Mouse (Mus musculus): ENCODE measurements at regions not wholly inside any gene's neighbourhood (a gene's known extent, or its start where the extent isn't known, plus 50 kb on each side); places are given as distances from the start of the nearest gene placed in this dataset.
"Not testable (repeated sequence)": the region's sequence is repeated elsewhere in the genome, so short reads cannot be mapped to it uniquely, and the experiment has no call there.

DNA sequence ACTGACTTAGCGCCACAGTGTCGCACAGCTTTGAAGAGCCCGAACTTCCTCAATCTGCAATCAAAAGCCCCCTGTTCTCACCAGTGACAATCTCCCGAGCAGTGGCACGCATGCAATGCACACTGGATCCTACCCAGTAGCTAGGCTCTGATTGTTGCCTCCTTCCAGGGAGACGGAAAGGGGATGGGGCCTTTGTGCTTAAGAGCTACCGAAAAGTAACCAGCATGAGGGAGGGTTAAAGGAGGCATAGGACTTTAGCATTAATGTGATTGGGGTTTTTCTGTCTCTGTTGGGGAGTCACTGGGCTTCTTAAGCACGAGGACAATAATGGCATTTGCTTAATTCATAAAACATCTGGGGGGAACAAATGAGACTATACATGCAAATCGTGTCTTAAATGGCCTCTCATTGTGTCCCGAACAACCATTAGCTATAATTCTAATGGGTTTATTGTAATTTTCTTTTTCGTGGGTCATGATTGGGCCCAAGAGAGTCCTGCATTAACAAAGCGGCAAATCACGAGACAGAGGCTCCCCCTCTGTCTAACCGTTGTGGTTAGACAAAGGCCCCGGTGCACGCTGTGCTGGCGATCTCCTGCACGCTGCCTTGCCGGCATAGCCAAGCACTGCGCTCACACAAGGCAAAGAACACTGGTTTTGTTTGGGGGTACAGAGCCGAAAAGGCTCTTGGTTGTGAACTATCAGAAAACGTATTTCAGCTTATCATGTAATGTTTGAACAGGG, 223.2 kb downstream of the Dact1 start:
- DNase-seq (ENCODE audit: extremely low spot score) = no peak

- no peak for DNase-seq (ENCODE audit: extremely low spot score)
Observed at GRCm38 (mm10) chr12:71533701-71534100, 224.0 kb downstream of the Dact1 start.

- DNase-seq (ENCODE audit: extremely low spot score) = no peak
Observed at GRCm38 (mm10) chr12:71534199-71534598, 224.5 kb downstream of the Dact1 start.

DNA sequence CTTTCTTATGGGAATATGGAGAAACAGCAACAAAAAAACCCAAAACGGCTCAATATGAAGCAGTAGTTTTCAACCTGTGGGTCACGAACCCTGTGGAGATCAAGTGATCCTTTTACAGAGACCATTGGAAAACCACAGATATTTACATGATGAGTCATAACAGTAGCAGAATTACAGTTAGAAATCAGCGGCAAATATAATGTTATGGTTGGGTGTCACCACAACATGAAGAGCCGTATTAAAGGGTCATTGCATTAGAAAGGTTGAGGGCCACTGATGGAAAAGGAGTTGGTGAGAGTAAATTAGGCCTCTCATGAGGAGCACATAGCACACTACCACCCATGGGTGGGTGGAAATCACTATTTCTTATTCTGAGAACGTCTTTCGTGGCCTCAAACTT, 225.6 kb downstream of the Dact1 start:
- DNase-seq (ENCODE audit: extremely low spot score) = no peak

GRCm38 (mm10) chr12:71535831-71536230, 226.1 kb downstream of the Dact1 start:
- not testable (repeated sequence) for DNase-seq (ENCODE audit: extremely low spot score)

GRCm38 (mm10) chr12:71538691-71539090, 229.0 kb downstream of the Dact1 start:
- DNase-seq (ENCODE audit: extremely low spot score) = no peak

GRCm38 (mm10) chr12:71540279-71540678, 230.6 kb downstream of the Dact1 start:
- DNase-seq (ENCODE audit: extremely low spot score) = no peak

GRCm38 (mm10) chr12:71541961-71542360, 232.3 kb downstream of the Dact1 start:
- DNase-seq (ENCODE audit: extremely low spot score) = no peak

GRCm38 (mm10) chr12:71543571-71544119, 234.0 kb downstream of the Dact1 start:
- DNase-seq (ENCODE audit: extremely low spot score) = no peak

GRCm38 (mm10) chr12:71544401-71545159, 234.9 kb downstream of the Dact1 start:
- DNase-seq (ENCODE audit: extremely low spot score) = no peak

- DNase-seq (ENCODE audit: extremely low spot score) = no peak
Observed at GRCm38 (mm10) chr12:71546523-71547265, 237.0 kb downstream of the Dact1 start.

DNA sequence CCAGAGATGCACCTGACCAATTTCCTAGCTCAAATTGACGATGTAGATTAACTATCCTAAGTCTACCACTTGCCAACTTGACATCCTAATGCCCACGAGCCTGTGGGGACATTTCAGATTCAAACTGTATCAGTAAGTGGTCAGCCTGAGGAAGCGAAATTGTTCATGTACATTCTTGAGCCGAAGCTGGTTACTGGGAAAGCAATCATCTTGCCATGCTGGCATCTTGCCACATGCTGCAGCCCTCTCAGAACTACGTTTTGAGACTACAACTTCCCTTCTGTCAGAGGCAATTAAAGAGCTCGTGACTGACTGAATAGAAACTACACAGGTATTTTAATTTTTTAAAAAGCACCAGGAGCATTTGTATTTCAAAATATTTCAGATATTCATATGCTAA, 239.7 kb downstream of the Dact1 start:
- no peak for DNase-seq (ENCODE audit: extremely low spot score)

- no peak for DNase-seq (ENCODE audit: extremely low spot score)
Observed at GRCm38 (mm10) chr12:71554212-71554611, 244.5 kb downstream of the Dact1 start.

GRCm38 (mm10) chr12:71561259-71561658, 251.6 kb downstream of the Dact1 start:
- DNase-seq (ENCODE audit: extremely low spot score) = no peak

DNA sequence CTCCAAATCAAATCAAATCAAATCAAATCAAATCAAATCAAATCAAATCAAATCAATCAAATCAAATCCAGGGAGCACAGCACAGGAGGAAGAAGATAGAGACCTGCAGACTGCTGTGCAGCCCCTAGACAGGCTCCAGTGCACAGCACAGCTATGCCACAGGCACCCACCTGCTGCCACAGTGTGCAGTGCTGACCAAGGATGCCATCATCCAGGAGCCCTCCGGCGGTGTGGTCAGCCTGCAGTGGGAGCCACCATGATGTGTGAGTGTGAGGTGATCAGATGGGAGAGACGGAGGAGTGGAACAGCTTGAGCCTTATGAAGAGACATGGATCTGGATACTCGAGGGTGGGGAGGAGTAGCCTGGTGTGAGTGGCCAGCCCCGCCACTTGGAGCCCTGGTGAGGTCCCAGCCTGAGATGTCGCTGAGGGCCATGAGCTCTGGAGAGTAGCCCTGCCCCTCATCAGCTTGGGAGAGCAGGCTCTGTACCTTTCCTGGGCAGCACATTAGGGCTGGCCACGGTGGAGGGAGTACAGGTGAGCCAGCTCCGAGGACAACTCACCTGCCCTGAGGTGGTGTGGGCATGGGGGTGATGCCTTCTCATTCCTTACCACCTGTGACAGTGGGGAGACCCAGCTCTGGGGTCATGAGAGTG, 252.4 kb downstream of the Dact1 start:
- no peak for DNase-seq (ENCODE audit: extremely low spot score)

GRCm38 (mm10) chr12:71563219-71563618, 253.5 kb downstream of the Dact1 start:
- DNase-seq (ENCODE audit: extremely low spot score) = no peak

GRCm38 (mm10) chr12:71566371-71566770, 256.7 kb downstream of the Dact1 start:
- no peak for DNase-seq (ENCODE audit: extremely low spot score)

GRCm38 (mm10) chr12:71568251-71568650, 258.6 kb downstream of the Dact1 start:
- no peak for DNase-seq (ENCODE audit: extremely low spot score)

DNA sequence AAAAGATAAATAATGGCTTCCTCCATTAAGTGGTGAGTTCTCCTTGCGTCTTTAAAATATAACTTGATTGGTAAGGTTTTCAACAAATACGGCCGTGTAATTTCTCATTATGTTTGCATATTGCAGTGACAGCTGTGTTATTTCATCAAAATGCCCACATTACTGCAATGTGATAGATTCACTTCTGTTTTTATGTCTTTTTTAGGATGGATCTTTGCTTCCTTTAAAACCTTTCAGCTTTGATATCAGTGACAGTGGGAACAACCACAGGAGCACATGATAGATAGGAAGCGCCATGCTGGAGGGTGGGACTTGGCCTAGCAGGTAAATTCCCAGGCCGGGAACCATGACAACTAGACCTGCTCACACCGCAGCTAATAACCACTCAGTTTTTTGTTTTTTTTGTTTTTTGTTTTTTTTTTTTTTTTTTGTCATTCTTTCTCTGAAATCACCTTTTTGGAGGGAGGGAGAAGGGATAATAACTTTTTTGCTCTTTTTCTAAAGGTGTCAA, 259.3 kb downstream of the Dact1 start:
- DNase-seq (ENCODE audit: extremely low spot score) = no peak

GRCm38 (mm10) chr12:71569662-71570061, 260.0 kb downstream of the Dact1 start:
- DNase-seq (ENCODE audit: extremely low spot score) = peak; percentile 35

GRCm38 (mm10) chr12:71570116-71570515, 260.4 kb downstream of the Dact1 start:
- DNase-seq (ENCODE audit: extremely low spot score) = no peak
